Comparison of ENCODE assay signal across 24 mouse cellular contexts in the genomic region with DNA sequence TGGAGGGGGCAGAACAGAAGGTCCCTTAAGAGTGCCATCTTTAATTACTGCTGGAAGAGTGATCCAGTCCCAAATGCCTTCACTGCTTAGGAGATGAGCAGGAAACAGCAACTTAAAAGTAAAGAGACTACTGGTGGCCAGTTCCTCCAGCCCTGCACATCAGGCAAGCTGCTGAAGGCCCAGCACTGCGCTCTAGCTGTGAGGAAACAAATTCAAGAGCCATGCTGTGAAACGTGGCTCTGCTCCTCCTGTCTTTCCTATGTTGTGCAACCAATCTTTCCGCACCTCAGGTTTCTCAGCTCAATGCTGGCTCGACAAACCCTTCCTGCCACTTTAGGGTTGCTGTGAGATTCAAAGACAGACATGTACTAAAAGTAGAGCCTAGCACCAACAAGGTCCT.
"Had no signal": no experiment of that assay in that cellular context is flagged by ENCODE, and none has a peak within 500 bp of the region (broad histone marks: within the 10 kb centered on the region; RNA-seq: fewer than 3 reads in every experiment).

No protein-coding gene starts in this region.

- H3K4me1 ChIP-seq: hindbrain, embryonic 10.5 days; hindbrain, embryonic 12.5 days; hindbrain, embryonic 15.5 days; kidney, embryonic 15.5 days; limb, embryonic 13.5 days; limb, embryonic 15.5 days; liver, embryonic 12.5 days had no signal

- H3K27me3 ChIP-seq: heart, embryonic 12.5 days; hindbrain, embryonic 12.5 days; hindbrain, embryonic 15.5 days; kidney, embryonic 15.5 days; limb, embryonic 13.5 days; limb, embryonic 15.5 days; liver, embryonic 12.5 days had no signal

- H3K4me3 ChIP-seq: heart, embryonic 10.5 days; heart, embryonic 12.5 days; hindbrain, embryonic 10.5 days; hindbrain, embryonic 12.5 days; hindbrain, embryonic 15.5 days; kidney, embryonic 15.5 days; limb, embryonic 13.5 days; limb, embryonic 15.5 days; liver, embryonic 12.5 days had no signal

- H3K36me3 ChIP-seq: heart, embryonic 10.5 days; heart, embryonic 12.5 days; hindbrain, embryonic 10.5 days; hindbrain, embryonic 12.5 days; hindbrain, embryonic 15.5 days; kidney, embryonic 15.5 days; limb, embryonic 13.5 days; limb, embryonic 15.5 days; liver, embryonic 12.5 days had no signal

- DNase-seq: gastrocnemius, postnatal 14 days; gastrocnemius, postnatal 36 days; heart, postnatal 10 days; heart, postnatal 4 days; kidney, adult 11 months; kidney, adult 2 months; kidney, adult 9 months; kidney, postnatal 14 days; kidney, postnatal 36 days; layer of hippocampus, adult 9-11 months; layer of hippocampus, postnatal 36 days; left cerebral cortex, postnatal 4 days had no signal

- ATAC-seq: hindbrain, postnatal 0 days; intestine, embryonic 16.5 days; liver, embryonic 12.5 days had no signal

- H3K9ac ChIP-seq: heart, embryonic 12.5 days; hindbrain, embryonic 12.5 days; hindbrain, embryonic 15.5 days; kidney, embryonic 15.5 days; limb, embryonic 13.5 days; limb, embryonic 15.5 days; liver, embryonic 12.5 days had no signal

- H3K27ac ChIP-seq: heart, embryonic 10.5 days; hindbrain, embryonic 10.5 days; hindbrain, embryonic 12.5 days; hindbrain, embryonic 15.5 days; hindbrain, postnatal 0 days; kidney, embryonic 15.5 days; kidney, postnatal 0 days; limb, embryonic 13.5 days; limb, embryonic 15.5 days; liver, embryonic 12.5 days had no signal
